Comparison of ENCODE assay signal across 29 mouse cellular contexts in genomic region chr7:70291431-70291830, GRCm38 (mm10).
"Had no signal": no experiment of that assay in that cellular context is flagged by ENCODE, and none has a peak within 500 bp of the region (broad histone marks: within the 10 kb centered on the region; RNA-seq: fewer than 3 reads in every experiment).

No protein-coding gene starts in this region.

- DNase-seq: left cerebral cortex, postnatal 4 days; liver, embryonic 13.5 days; liver, postnatal 0 days; lung, adult 18-20 months; lung, adult 2 months; lung, embryonic 14.5 days; lung, postnatal 14 days; lung, postnatal 36 days; lung, postnatal 4 days had no signal

- H3K36me3 ChIP-seq: limb, embryonic 10.5 days; limb, embryonic 12.5 days; limb, embryonic 13.5 days; limb, embryonic 15.5 days; liver, embryonic 12.5 days; liver, embryonic 13.5 days; liver, embryonic 15.5 days; lung, embryonic 15.5 days; midbrain, embryonic 12.5 days; midbrain, embryonic 13.5 days; midbrain, embryonic 15.5 days; neural tube, embryonic 12.5 days had no signal

- H3K4me2 ChIP-seq: limb, embryonic 12.5 days; limb, embryonic 13.5 days; limb, embryonic 15.5 days; liver, embryonic 11.5 days; liver, embryonic 12.5 days; liver, embryonic 13.5 days; liver, embryonic 15.5 days; lung, embryonic 14.5 days; lung, embryonic 15.5 days; midbrain, embryonic 12.5 days; midbrain, embryonic 13.5 days; midbrain, embryonic 15.5 days; neural tube, embryonic 12.5 days had no signal

- ATAC-seq: liver, embryonic 12.5 days; liver, postnatal 0 days; lung, postnatal 0 days; midbrain, embryonic 13.5 days; midbrain, embryonic 15.5 days; midbrain, embryonic 16.5 days had no signal

- H3K27ac ChIP-seq: left cerebral cortex, adult 2 months; limb, embryonic 10.5 days; limb, embryonic 12.5 days; limb, embryonic 13.5 days; limb, embryonic 15.5 days; liver, embryonic 12.5 days; liver, embryonic 13.5 days; liver, embryonic 14.5 days; liver, embryonic 15.5 days; lung, embryonic 15.5 days; macrophage; midbrain, embryonic 10.5 days; midbrain, embryonic 12.5 days; midbrain, embryonic 13.5 days; midbrain, embryonic 15.5 days; neural tube, embryonic 12.5 days had no signal

- H3K9me3 ChIP-seq: limb, embryonic 10.5 days; limb, embryonic 12.5 days; limb, embryonic 13.5 days; limb, embryonic 15.5 days; liver, embryonic 12.5 days; liver, embryonic 13.5 days; liver, embryonic 15.5 days; lung, embryonic 15.5 days; midbrain, embryonic 12.5 days; midbrain, embryonic 13.5 days; midbrain, embryonic 15.5 days; neural tube, embryonic 12.5 days had no signal

- H3K9ac ChIP-seq: limb, embryonic 12.5 days; limb, embryonic 13.5 days; limb, embryonic 15.5 days; liver, embryonic 12.5 days; liver, embryonic 13.5 days; liver, embryonic 14.5 days; liver, embryonic 15.5 days; liver, postnatal 0 days; lung, embryonic 14.5 days; lung, embryonic 15.5 days; midbrain, embryonic 12.5 days; midbrain, embryonic 13.5 days; midbrain, embryonic 15.5 days; neural tube, embryonic 12.5 days had no signal

- H3K4me1 ChIP-seq: liver, embryonic 12.5 days; liver, embryonic 13.5 days; liver, embryonic 15.5 days; megakaryocyte, embryonic 14.5 days had no signal

- H3K4me3 ChIP-seq: left cerebral cortex, adult 2 months; limb, embryonic 10.5 days; limb, embryonic 12.5 days; limb, embryonic 13.5 days; limb, embryonic 15.5 days; liver, embryonic 12.5 days; liver, embryonic 13.5 days; liver, embryonic 15.5 days; lung, embryonic 15.5 days; megakaryocyte, embryonic 14.5 days; midbrain, embryonic 10.5 days; midbrain, embryonic 12.5 days; midbrain, embryonic 13.5 days; midbrain, embryonic 15.5 days; myocyte; neural tube, embryonic 12.5 days had no signal
